Mouse (Mus musculus) cerebellum, adult 2 months (tissue): ENCODE data around the gene Zscan2. TPM values are rescaled to one million over a fixed set of nuclear protein-coding genes. Genes with fewer than 3 reads are reported as not detected.

Source experiments
- DNase-seq, 2 experiments: peaks; one replicate each; pipeline ENCODE4 v3.0.0; 2021
- H3K27ac ChIP-seq: fragments of 200-500 bp; 2 replicates; pipeline ENCODE4 v1.5.1; 2012; ENCODE audit warnings: low read length, control low read depth, inconsistent platforms; ENCODE audit not compliant: insufficient read depth
- H3K27me3 ChIP-seq: fragments of 200-500 bp; 2 replicates; pipeline ENCODE4 v1.6.1; 2012; ENCODE audit warnings: inconsistent platforms, mild to moderate bottlenecking, low read length, moderate library complexity; ENCODE audit not compliant: control insufficient read depth, insufficient read depth
- H3K4me1 ChIP-seq: fragments of 200-500 bp; 2 replicates; pipeline ENCODE4 v1.6.1; 2011; ENCODE audit warnings: low read length; ENCODE audit not compliant: control insufficient read depth, insufficient read depth
- H3K4me3 ChIP-seq: fragments of 200-500 bp; replicated peaks from 2 replicates; pipeline ENCODE3; 2011; ENCODE audit warnings: mild to moderate bottlenecking, low read depth, low read length, control low read depth; ENCODE audit not compliant: insufficient read depth
- CTCF ChIP-seq: fragments of 200-500 bp; IDR thresholded peaks from 2 replicates; pipeline ENCODE4 v1.5.1; 2011; ENCODE audit warnings: low read depth, mild to moderate bottlenecking, control low read depth, low read length, moderate library complexity, borderline replicate concordance; ENCODE audit not compliant: insufficient read depth
- POLR2A ChIP-seq: fragments of 200-500 bp; IDR thresholded peaks from 2 replicates; pipeline ENCODE4 v1.6.1; 2011; ENCODE audit warnings: low read length, control low read depth, borderline replicate concordance; ENCODE audit not compliant: insufficient read depth
- WGBS: fragments of 180-500 bp; shearing (Covaris S2); methylation state at CpG from one replicate; pipeline ENCODE4 v1.1.7; 2018; 5-methylcytosine and 5-hydroxymethylcytosine counted together
- polyA plus RNA-seq: library from polyadenylated mRNA; depleted of rRNA; stranded (reverse); fragments of >200 nt; gene quantifications from 2 replicates; pipeline ENCODE4 v1.2.3, GENCODE M21; 2012

Gene Zscan2
- polyA plus RNA-seq, 1 experiment, result 8.6 TPM

- Histone ChIP-seq H3K4me3 (no peak overlapping the region), H3K4me1 (no peaks in the 10 kb centered on the region), H3K27me3 (no peaks in the 10 kb centered on the region), H3K27ac (no peak overlapping the region)
- 78% methylated on average over 15 of the region's 15 CpGs for WGBS
- TF ChIP-seq CTCF, result no peak
- TF ChIP-seq POLR2A, result no peak
- no peak for DNase-seq
Measured at GRCm38 (mm10) chr7:80845621-80846279, 15.0 kb upstream of the Zscan2 start.

GRCm38 (mm10) chr7:80846280-80846678, 14.4 kb upstream of the Zscan2 start:
- no peak overlapping the region for H3K4me3 ChIP-seq
- 90% methylated on average over 10 of the region's 10 CpGs for WGBS
- no peaks in the 10 kb centered on the region for H3K4me1 ChIP-seq
- no peak overlapping the region for H3K27ac ChIP-seq
- no peaks in the 10 kb centered on the region for H3K27me3 ChIP-seq
- DNase-seq, result no peak
- no peak for TF ChIP-seq POLR2A
- TF ChIP-seq CTCF, result no peak

- TF ChIP-seq CTCF (no peak), POLR2A (no peak)
- Histone ChIP-seq H3K4me3 (no peak overlapping the region), H3K4me1 (no peaks in the 10 kb centered on the region), H3K27ac (no peak overlapping the region), H3K27me3 (no peaks in the 10 kb centered on the region)
- 88% methylated on average over 5 of the region's 5 CpGs for WGBS
- DNase-seq, result no peak
Measured at GRCm38 (mm10) chr7:80846709-80847108, 14.0 kb upstream of the Zscan2 start.

- WGBS, result 86% methylated on average over 2 of the region's 2 CpGs
- Histone ChIP-seq H3K4me3 (no peak overlapping the region), H3K4me1 (no peaks in the 10 kb centered on the region)
Measured at GRCm38 (mm10) chr7:80849267-80849666, 11.5 kb upstream of the Zscan2 start.

GRCm38 (mm10) chr7:80849710-80850109, 11.0 kb upstream of the Zscan2 start:
- 26% methylated on average over 4 of the region's 4 CpGs for WGBS

More at GRCm38 (mm10) chr7:80849267-80849666, 11.5 kb upstream of the Zscan2 start:
- H3K27me3 ChIP-seq, result no peaks in the 10 kb centered on the region
- no peak for DNase-seq
- TF ChIP-seq POLR2A (no peak), CTCF (no peak)
- no peak overlapping the region for H3K27ac ChIP-seq

GRCm38 (mm10) chr7:80850520-80850919, 10.2 kb upstream of the Zscan2 start:
- no peak for DNase-seq
- no peak overlapping the region for H3K27ac ChIP-seq
- H3K27me3 ChIP-seq, result no peaks in the 10 kb centered on the region
- no peaks in the 10 kb centered on the region for H3K4me1 ChIP-seq
- no peak for TF ChIP-seq POLR2A
- no peak for TF ChIP-seq CTCF
- no peak overlapping the region for H3K4me3 ChIP-seq
- WGBS, result 85% methylated on average over 5 of the region's 5 CpGs

More at GRCm38 (mm10) chr7:80849710-80850109, 11.0 kb upstream of the Zscan2 start:
- H3K4me1 ChIP-seq, result no peaks in the 10 kb centered on the region
- no peak for TF ChIP-seq POLR2A
- peak; percentile 92 for TF ChIP-seq CTCF
- no peak overlapping the region for H3K4me3 ChIP-seq
- DNase-seq, result peak; percentile 32 to 59
- H3K27ac ChIP-seq, result no peak overlapping the region
- H3K27me3 ChIP-seq, result no peaks in the 10 kb centered on the region

GRCm38 (mm10) chr7:80853218-80853617, 7.5 kb upstream of the Zscan2 start:
- TF ChIP-seq POLR2A, result no peak
- no peak for TF ChIP-seq CTCF
- WGBS, result 95% methylated on average over 3 of the region's 3 CpGs
- DNase-seq, result no peak

GRCm38 (mm10) chr7:80855316-80855715, 5.4 kb upstream of the Zscan2 start:
- TF ChIP-seq CTCF (no peak), POLR2A (no peak)
- no peak overlapping the region for H3K4me3 ChIP-seq
- H3K27ac ChIP-seq, result no peak overlapping the region
- no peaks in the 10 kb centered on the region for H3K4me1 ChIP-seq
- no peak for DNase-seq
- H3K27me3 ChIP-seq, result no peaks in the 10 kb centered on the region

More at GRCm38 (mm10) chr7:80853218-80853617, 7.5 kb upstream of the Zscan2 start:
- H3K27ac ChIP-seq, result no peak overlapping the region
- H3K27me3 ChIP-seq, result no peaks in the 10 kb centered on the region
- no peak overlapping the region for H3K4me3 ChIP-seq
- H3K4me1 ChIP-seq, result no peaks in the 10 kb centered on the region
